Mouse (Mus musculus) testis, postnatal 10 days (tissue): ENCODE measurements around the gene Svs5.

Experiments used
- DNase-seq: peaks from one replicate; pipeline ENCODE4 v3.0.0; 2021; ENCODE audit warnings: low spot score

The Svs5 gene

DNA sequence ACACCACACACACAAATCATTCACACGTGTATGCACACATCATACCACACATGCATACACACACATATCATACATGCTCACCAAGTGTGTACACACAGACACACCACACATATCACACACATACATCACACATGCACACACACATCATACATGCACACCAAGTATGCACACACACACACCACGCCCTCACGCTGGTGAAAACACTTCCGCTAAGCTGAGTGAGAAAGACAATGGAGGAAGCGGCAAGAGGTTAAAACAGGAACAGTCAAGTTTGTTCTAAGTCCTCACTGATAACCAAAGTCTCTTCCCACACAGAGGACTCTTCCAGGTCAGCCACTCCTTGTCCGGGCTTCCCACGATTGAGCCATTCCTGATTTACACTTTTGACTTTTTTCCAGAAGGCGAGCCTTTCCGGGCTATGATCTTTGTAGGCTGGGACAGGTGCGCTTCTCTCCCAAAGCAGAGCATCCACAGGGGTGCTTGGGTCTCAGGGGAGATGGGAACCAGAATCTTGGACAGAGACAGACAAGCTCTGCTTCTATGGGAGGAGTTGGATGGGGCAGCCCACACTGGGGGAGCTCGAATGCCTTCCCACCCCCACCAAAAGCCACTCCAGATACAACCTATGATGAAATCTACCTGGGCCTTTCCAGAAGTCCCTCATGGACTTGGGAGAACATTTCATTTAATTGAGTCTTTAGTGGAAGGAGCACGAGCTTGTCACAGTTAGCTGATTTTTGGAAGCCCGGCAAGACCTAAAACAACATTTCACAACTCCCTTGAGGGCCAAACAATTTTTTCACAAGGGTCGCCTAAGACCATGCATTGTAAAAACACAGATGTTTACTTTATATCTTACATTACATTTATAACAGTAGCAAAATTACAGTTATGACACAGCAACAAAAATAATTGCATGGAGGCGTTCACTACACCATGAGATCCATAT, 45.2 kb downstream of the Svs5 start:
- DNase-seq = peak; percentile 34

DNA sequence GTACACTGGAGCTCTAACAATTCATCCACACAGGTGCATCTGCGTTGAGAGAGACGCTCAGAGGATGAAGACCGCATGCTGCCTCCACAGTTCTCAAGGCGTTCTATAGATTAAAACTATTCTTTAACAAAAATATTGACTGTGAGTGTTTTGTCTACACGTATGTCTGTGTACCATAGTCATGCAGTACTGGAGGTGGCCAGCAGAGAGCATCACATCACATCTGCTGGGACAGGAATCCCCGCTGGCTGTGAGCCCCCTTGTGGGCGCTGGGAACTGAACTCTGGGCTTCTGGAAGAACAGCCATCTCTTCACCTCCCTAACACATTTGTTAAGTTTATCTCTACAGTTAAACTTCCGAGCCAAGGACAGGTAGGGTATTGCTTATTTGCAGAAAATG, 49.2 kb downstream of the Svs5 start:
- peak; percentile 56 for DNase-seq

DNA sequence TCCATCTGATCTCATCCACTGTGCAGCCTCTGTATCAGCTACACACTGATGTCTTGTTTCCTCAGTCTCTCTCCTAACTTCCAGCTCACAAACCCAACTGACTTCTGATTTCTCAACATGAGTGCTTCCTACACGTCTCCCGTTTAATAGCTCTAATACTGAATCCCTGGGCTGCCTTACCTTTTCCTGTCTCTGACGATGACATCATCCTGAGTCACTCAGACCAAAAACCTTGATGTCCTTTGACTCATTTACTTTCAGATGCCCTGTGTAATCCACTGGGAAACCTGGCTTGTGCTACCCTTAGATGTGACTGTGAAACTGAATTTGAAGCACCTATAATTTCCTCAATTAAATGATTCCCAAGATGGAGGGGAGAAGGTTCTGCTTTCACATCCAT, 50.4 kb downstream of the Svs5 start:
- no peak for DNase-seq
